Mouse (Mus musculus) bone marrow, adult 2 months (tissue): ENCODE results near the gene Erbin. TPM values are rescaled to one million over a fixed set of nuclear protein-coding genes. Genes with fewer than 3 reads are reported as not detected.

Source experiments
- H3K27ac ChIP-seq: fragments of 200-500 bp; 2 replicates; pipeline ENCODE4 v1.5.1; 2012; ENCODE audit warnings: low read depth, mild to moderate bottlenecking, control low read depth, inconsistent platforms, low read length; ENCODE audit not compliant: control insufficient read depth, poor library complexity, insufficient read depth
- H3K4me1 ChIP-seq: fragments of 200-500 bp; 2 replicates; pipeline ENCODE4 v1.6.1; 2011; ENCODE audit warnings: low read length; ENCODE audit not compliant: control insufficient read depth, insufficient read depth
- H3K4me3 ChIP-seq: fragments of 200-500 bp; replicated peaks from 2 replicates; pipeline ENCODE3; 2011; ENCODE audit warnings: mild to moderate bottlenecking, low read depth, low read length, control low read depth; ENCODE audit not compliant: control insufficient read depth
- CTCF ChIP-seq: fragments of 200-500 bp; IDR thresholded peaks from 2 replicates; pipeline ENCODE4 v1.5.1; 2011; ENCODE audit warnings: low read length, control low read depth; ENCODE audit not compliant: control insufficient read depth, insufficient read depth
- POLR2A ChIP-seq: fragments of 200-500 bp; IDR thresholded peaks from 2 replicates; pipeline ENCODE4 v1.6.1; 2011; ENCODE audit warnings: low read depth, mild to moderate bottlenecking, control low read depth, low read length, borderline replicate concordance; ENCODE audit not compliant: control insufficient read depth
- WGBS: fragments of 180-500 bp; shearing (Covaris S2); methylation state at CpG from one replicate; pipeline ENCODE4 v1.1.7; 2018; 5-methylcytosine and 5-hydroxymethylcytosine counted together
- polyA plus RNA-seq: library from polyadenylated mRNA; stranded (reverse); fragments of >200 nt; gene quantifications from 2 replicates; pipeline ENCODE4 v1.2.4, GENCODE M21; 2011; ENCODE audit warnings: low replicate concordance; ENCODE audit not compliant: missing spikeins, insufficient read depth, insufficient read length

Erbin gene
- polyA plus RNA-seq, 1 experiment, result 17.4 TPM

GRCm38 (mm10) chr13:103822270-103822669 lies 98.0 kb downstream of the Erbin start:
- TF ChIP-seq POLR2A (no peak), CTCF (no peak)
- Histone ChIP-seq H3K4me3 (no peak overlapping the region), H3K27ac (no peak overlapping the region), H3K4me1 (no peaks in the 10 kb centered on the region)
- 76% methylated on average over 1 of the region's 1 CpGs for WGBS

DNA sequence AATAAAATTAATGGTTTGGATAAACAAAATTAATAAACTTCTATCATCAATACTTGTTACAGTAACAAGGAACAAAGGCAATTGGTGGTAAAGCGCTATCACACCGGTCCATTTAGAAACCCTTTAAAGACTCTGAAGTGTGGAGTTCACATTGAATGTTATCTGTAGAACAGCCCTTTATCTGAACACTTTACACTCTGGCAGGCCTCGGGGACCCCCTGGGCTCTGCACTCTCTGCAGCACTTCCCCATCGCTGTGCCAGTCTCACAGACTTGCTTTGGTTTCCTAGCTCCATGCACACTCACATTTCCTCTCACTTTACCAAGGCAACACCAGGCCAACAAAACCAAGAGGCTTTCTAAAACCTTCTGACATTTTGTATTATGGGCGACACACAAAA lies 100.9 kb downstream of the Erbin start:
- H3K4me1 ChIP-seq, result no peaks in the 10 kb centered on the region
- H3K27ac ChIP-seq, result no peak overlapping the region
- WGBS, result 70% methylated on average over 5 of the region's 5 CpGs
- TF ChIP-seq CTCF (no peak), POLR2A (no peak)
- H3K4me3 ChIP-seq, result no peak overlapping the region

- TF ChIP-seq POLR2A, result no peak
- TF ChIP-seq CTCF, result no peak
- WGBS, result 91% methylated on average over 3 of the region's 3 CpGs
- Histone ChIP-seq H3K27ac (no peak overlapping the region), H3K4me3 (no peak overlapping the region), H3K4me1 (no peaks in the 10 kb centered on the region)
These were observed 102.4 kb downstream of the Erbin start for GRCm38 (mm10) chr13:103817935-103818334.

GRCm38 (mm10) chr13:103807464-103807863 lies 112.8 kb downstream of the Erbin start:
- Histone ChIP-seq H3K27ac (no peak overlapping the region), H3K4me1 (no peaks in the 10 kb centered on the region), H3K4me3 (no peak overlapping the region)
- 29% methylated on average over 5 of the region's 5 CpGs for WGBS
- no peak for TF ChIP-seq CTCF
- no peak for TF ChIP-seq POLR2A

- Histone ChIP-seq H3K27ac (no peak overlapping the region), H3K4me3 (no peak overlapping the region), H3K4me1 (no peaks in the 10 kb centered on the region)
- TF ChIP-seq POLR2A (no peak), CTCF (no peak)
- 84% methylated on average over 6 of the region's 6 CpGs for WGBS
These were observed 114.0 kb downstream of the Erbin start for GRCm38 (mm10) chr13:103806210-103806851.

GRCm38 (mm10) chr13:103803721-103804120 lies 116.6 kb downstream of the Erbin start:
- no peak for TF ChIP-seq CTCF
- TF ChIP-seq POLR2A, result no peak
- Histone ChIP-seq H3K4me1 (no peaks in the 10 kb centered on the region), H3K4me3 (no peak overlapping the region), H3K27ac (no peak overlapping the region)
- 76% methylated on average over 5 of the region's 5 CpGs for WGBS

DNA sequence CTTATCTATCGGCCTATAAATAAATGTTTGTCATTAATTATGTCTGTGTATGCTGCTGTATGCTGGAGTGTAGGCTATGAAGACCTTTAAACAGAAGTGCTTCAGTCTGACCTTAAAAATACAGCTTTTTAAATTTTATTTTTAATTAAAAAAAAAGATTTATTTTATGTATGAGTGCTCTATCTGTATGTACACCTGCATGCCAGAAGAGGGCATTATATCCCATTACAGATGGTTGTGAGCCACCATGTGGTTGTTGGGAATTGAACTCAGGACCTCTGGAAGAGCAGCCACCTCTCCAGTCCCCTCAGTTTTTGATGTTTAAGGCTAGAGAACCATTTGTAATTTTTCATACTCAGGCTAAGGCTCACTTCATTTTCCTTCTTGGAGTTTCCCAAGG lies 119.3 kb downstream of the Erbin start:
- Histone ChIP-seq H3K4me3 (no peak overlapping the region), H3K4me1 (no peaks in the 10 kb centered on the region), H3K27ac (no peak overlapping the region)
- WGBS, result 89% methylated on average over 1 of the region's 1 CpGs
- TF ChIP-seq POLR2A (no peak), CTCF (no peak)

GRCm38 (mm10) chr13:103794688-103795543 lies 125.4 kb downstream of the Erbin start:
- Histone ChIP-seq H3K4me1 (no peaks in the 10 kb centered on the region), H3K4me3 (no peak overlapping the region), H3K27ac (no peak overlapping the region)
- TF ChIP-seq POLR2A, result no peak
- TF ChIP-seq CTCF, result no peak
- WGBS, result 86% methylated on average over 9 of the region's 9 CpGs
